Mouse (Mus musculus) kidney, adult 2 months (tissue): ENCODE data around the gene Mcmbp.

Source experiments
- CTCF ChIP-seq: fragments of 200-500 bp; conservative IDR thresholded peaks from 2 replicates; pipeline ENCODE4 v1.5.1; 2011; ENCODE audit warnings: low read depth, mild to moderate bottlenecking, control low read depth, low read length, moderate library complexity, mixed read lengths; ENCODE audit not compliant: insufficient read depth, insufficient read length
- POLR2A ChIP-seq: fragments of 200-500 bp; IDR thresholded peaks from one replicate; pipeline ENCODE4 v1.6.1; 2011; ENCODE audit warnings: low read depth, low read length, control low read depth

GRCm38 (mm10) chr7:128664861-128665377 lies 75.4 kb downstream of the Mcmbp start:
- TF ChIP-seq POLR2A (no peak), CTCF (no peak)
